Mouse (Mus musculus) adrenal gland, postnatal 36 days (tissue): ENCODE results near the gene Sod2. TPM values are rescaled to one million over a fixed set of nuclear protein-coding genes. Genes with fewer than 3 reads are reported as not detected.
"Not testable (repeated sequence)": the region's sequence is repeated elsewhere in the genome, so short reads cannot be mapped to it uniquely, and the experiment has no call there.

ENCODE experiments used
- DNase-seq, 2 experiments: peaks; one replicate each; pipeline ENCODE4 v3.0.0; 2021; ENCODE audit warnings: mixed read lengths in 1 of 2
- total RNA-seq, 2 experiments: library from RNA; stranded (reverse); gene quantifications; 2 replicates each; pipeline ENCODE4 v1.2.3; 2021

Gene Sod2
- total RNA-seq, 2 experiments from 2014 or later = 383 to 457 TPM

DNA sequence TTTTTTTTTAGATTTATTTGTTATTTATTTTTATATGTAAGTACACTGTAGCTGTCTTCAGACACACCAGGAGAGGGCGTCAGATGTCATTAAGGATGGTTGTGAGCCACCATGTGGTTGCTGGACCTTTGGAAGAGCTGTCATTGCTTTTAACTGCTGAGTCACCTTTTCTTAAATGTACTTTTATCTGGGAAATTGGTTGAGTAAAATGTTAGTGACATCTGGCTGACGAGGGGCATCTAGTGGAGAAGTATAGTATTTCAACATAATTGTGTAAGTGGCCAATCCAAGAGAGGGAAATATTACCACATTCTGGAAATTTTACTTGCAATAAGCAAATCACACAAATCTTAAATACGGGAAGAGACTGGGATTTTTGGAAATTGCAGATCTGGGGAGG lies 3.2 kb downstream of the Sod2 start:
- peak; percentile 36 to 38 for DNase-seq

GRCm38 (mm10) chr17:13013316-13013715 lies 6.7 kb downstream of the Sod2 start:
- no peak for DNase-seq

DNA sequence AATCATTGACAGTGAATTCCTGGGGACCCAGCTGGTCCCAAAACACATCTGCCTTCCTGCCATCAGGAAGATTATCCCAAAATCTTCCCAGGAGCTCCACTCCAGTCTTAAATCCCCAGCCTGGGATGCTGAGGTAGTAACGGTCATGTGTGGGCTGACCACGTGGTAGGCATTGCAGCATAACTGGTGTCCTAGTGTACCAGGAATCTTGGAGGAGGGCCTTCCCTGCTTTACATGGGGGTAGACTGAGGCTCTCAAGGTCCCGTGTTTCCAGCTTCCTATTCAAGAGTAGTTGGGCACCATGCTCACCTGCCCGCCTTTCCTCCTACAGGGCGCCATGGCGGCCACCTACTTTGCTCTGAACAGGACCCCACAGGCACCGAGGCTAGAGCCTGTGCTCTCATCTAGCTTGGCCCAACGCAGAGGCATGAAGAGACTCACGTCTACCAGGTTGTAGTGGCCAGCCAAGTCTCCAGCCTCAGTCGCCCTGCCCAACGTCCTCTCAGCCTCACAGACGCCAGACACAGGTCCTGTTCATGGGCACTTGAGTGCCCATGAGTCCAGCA lies 30.1 kb downstream of the Sod2 start:
- DNase-seq = not testable (repeated sequence)

DNA sequence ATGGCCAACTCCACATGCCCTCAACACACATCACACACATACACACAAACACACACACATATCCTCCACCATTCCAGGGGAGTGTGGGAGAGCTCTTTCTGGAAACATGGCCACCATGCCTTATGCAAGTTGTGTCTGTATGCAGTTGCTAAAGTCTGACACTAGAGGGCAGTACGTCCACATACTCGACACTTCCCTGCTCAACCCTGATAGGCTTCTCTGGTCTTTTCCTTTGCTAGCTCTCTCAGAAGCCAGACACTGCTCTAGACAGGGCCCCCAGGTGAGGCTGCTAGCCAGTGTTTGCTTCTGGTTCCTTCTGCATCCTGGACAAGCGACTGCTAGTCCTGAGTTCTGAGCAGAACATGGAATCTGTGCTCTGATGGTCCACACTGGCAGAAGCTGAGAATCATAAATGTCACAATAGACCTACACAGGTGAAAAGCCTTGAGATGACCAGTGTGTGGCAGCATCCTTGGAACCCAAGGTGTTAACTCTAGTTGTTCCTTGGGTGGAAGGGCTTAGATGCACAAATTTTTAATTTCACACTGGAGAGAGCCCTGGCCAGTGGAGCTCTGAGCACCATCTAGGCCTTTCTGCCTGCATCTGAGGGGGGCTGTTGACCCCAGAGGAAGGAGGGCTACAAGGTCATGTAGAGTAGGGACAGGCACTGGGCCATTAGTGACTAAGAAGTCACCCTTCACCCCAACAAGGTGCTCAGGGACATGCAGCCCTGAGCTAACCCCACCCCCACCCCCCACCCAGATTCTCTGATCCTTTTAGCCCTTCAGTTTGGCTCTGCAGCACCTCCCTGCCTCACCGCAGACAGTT lies 37.4 kb downstream of the Sod2 start:
- DNase-seq = peak; percentile 24 to 40

GRCm38 (mm10) chr17:13052124-13052813 lies 45.6 kb downstream of the Sod2 start, which contains the start of gene Gpr31b:
Gpr31b (minus strand) TSS chr17:13052296.
- not testable (repeated sequence) for DNase-seq

DNA sequence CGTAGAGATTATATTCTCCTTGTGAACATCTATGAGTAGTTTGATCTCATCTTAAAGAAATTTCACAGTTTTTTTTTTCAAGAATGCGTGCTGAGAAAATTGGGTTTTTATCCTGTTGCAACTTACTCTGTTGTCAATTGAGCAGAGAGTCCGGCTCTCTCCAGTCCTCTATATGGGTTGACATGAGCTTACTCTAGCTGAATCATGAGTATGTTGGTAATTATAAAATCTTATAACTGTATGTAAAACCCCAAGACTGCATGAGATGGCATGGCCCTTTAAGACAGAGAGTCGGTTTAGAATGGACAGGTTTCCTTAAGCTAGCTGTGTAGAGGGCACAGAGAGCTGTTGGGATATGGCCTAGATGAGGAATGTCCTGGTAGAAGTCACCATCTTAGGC lies 54.2 kb downstream of the Sod2 start, which contains the start of gene Tcp10b:
Gene Tcp10b, plus strand, starts transcription at position 301 of the 400 bp plus-strand sequence.
- DNase-seq = not testable (repeated sequence)

GRCm38 (mm10) chr17:13062882-13063281 lies 56.2 kb downstream of the Sod2 start:
- not testable (repeated sequence) for DNase-seq

DNA sequence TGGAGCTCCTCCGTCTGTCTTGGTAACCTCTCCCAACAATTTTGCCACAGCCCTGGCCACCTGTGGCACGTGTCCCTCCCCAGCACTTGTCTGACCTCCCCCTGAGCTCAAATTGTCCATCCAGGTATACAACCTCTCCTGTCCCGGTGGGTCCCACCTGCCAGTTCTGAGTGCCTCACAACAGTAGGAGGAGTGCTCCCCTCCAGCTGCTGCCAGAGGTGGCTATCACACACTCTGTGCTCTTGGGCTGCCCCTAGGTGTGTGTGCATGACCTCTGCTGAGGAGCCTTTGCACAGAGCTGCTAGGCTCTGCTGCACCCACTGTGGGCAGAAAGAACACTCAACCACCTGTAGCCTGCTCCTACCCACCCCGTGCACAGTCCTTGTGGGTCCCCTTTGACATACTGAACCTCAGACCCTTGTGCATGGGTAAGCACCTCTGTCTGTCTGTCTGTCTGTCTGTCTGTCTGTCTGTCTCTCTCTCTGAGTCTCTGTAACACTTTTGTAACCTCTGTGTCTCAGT lies 61.3 kb downstream of the Sod2 start:
- not testable (repeated sequence) for DNase-seq

DNA sequence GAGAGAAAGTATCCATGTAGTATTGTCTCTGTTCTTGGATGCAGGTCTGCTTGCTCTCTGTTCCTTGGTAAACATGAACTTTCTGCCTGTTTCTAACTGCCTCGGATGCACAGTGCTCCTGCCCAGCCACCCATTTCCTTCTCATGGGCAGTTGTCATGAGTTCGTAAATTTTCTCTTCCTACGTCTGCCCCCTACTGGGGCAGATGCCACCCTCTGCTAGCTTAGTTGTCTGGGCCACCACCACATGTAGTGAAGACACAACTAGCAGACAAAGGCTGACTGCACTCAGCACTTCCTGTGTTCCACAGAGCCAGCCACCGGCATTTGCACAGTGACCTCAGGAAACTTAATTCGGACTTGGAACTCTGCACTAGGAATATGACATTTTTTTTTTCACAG lies 62.6 kb downstream of the Sod2 start:
- DNase-seq = not testable (repeated sequence)

Other genes starting within 250 kb of the Sod2 start
- gene Igf2r, start 237.2 kb upstream of the Sod2 start, total RNA-seq = 10 to 100 TPM; 76.5 to 97.4 TPM
- not detected for gene Mas1, start 138.7 kb upstream of the Sod2 start, total RNA-seq
- under 1 TPM; 0.17 to 0.20 TPM for gene Mrgprh, start 130.8 kb upstream of the Sod2 start, total RNA-seq
- 1 to 10 TPM; 1.9 to 3.2 TPM for gene Pnldc1, start 96.6 kb upstream of the Sod2 start, total RNA-seq
- 100 to 1,000 TPM; 218 to 271 TPM for gene Tcp1, start 91.1 kb upstream of the Sod2 start, total RNA-seq
- 10 to 100 TPM; 68.6 to 71.4 TPM for gene Mrpl18, start 90.5 kb upstream of the Sod2 start, total RNA-seq
- 1 to 10 TPM; 1.9 to 2.5 TPM for gene Acat3, start 66.2 kb upstream of the Sod2 start, total RNA-seq
- 100 to 1,000 TPM in 1 of 2 experiments, 10 to 100 TPM in 1; 95.1 to 133 TPM for gene Acat2, start 46.1 kb upstream of the Sod2 start, total RNA-seq
- 10 to 100 TPM; 59.6 to 61.9 TPM for gene Wtap, start 12.7 kb upstream of the Sod2 start, total RNA-seq
- under 1 TPM in 1 of 2 experiments, not detected in 1; 0.73 TPM for gene Gpr31b, start 45.5 kb downstream of the Sod2 start, total RNA-seq
- 1 to 10 TPM in 1 of 2 experiments, under 1 TPM in 1; 0.73 to 1.0 TPM for gene Tcp10b, start 54.3 kb downstream of the Sod2 start, total RNA-seq
- under 1 TPM in 1 of 2 experiments, not detected in 1; 0.76 TPM for gene Unc93a, start 125.0 kb downstream of the Sod2 start, total RNA-seq
- not detected for gene Smok2a, start 214.3 kb downstream of the Sod2 start, total RNA-seq
- not detected for gene Smok2b, start 223.4 kb downstream of the Sod2 start, total RNA-seq